Mouse (Mus musculus) intestine, embryonic 16.5 days (tissue): ENCODE measurements at regions not wholly inside any gene's neighbourhood (a gene's known extent, or its start where the extent isn't known, plus 50 kb on each side); places are given as distances from the start of the nearest gene placed in this dataset.

Experiments
- ATAC-seq: fragments of 200-750 bp; cut with Nextera tagmentation; 2 replicates; pipeline ENCODE4 v1.8.0; 2017; ENCODE audit warnings: moderate TSS enrichment, moderate library complexity
- H3K27ac ChIP-seq: fragments of 300-500 bp; sonication (generic); 2 replicates; pipeline ENCODE4 v1.5.1; 2014; ENCODE audit warnings: mild to moderate bottlenecking, low read length
- H3K27me3 ChIP-seq: fragments of 300-500 bp; sonication (generic); replicated peaks from 2 replicates; pipeline ENCODE4 v1.6.1; 2014; ENCODE audit warnings: low read length, control low read depth, mixed read lengths; ENCODE audit not compliant: control insufficient read depth, insufficient read depth
- H3K36me3 ChIP-seq: fragments of 300-500 bp; sonication (generic); 2 replicates; pipeline ENCODE4 v1.6.1; 2014; ENCODE audit warnings: low read length, control low read depth; ENCODE audit not compliant: control insufficient read depth, insufficient read depth
- H3K4me1 ChIP-seq: fragments of 300-500 bp; sonication (generic); 2 replicates; pipeline ENCODE4 v1.6.1; 2014; ENCODE audit warnings: low read length, control low read depth, mixed read lengths; ENCODE audit not compliant: control insufficient read depth, insufficient read depth
- H3K4me2 ChIP-seq: fragments of 300-500 bp; sonication (generic); 2 replicates; pipeline ENCODE4 v1.6.1; 2014; ENCODE audit warnings: low read depth, low read length, control low read depth
- H3K4me3 ChIP-seq: fragments of 300-500 bp; sonication (generic); 2 replicates; pipeline ENCODE4 v1.5.1; 2014; ENCODE audit warnings: mild to moderate bottlenecking, low read length
- H3K9ac ChIP-seq: fragments of 300-500 bp; sonication (generic); 2 replicates; pipeline ENCODE4 v1.6.1; 2014; ENCODE audit warnings: low read depth, low read length
- H3K9me3 ChIP-seq: fragments of 300-500 bp; sonication (generic); 2 replicates; pipeline ENCODE4 v1.6.1; 2016; ENCODE audit warnings: low read length, control low read depth; ENCODE audit not compliant: control insufficient read depth
- WGBS: fragments of 180-500 bp; shearing (Covaris S2); extraction: QIAGEN DNeasy Blood & Tissue Kit; methylation state at CpG from one replicate; pipeline ENCODE4 v1.1.7; 2014; 5-methylcytosine and 5-hydroxymethylcytosine counted together

- Histone ChIP-seq H3K27me3 (no peaks in the 10 kb centered on the region), H3K4me3 (no peak overlapping the region), H3K9ac (no peak overlapping the region), H3K4me2 (no peak overlapping the region), H3K9me3 (no peaks in the 10 kb centered on the region), H3K4me1 (peaks cover 14% of the 10 kb centered on the region), H3K27ac (no peak overlapping the region), H3K36me3 (no peaks in the 10 kb centered on the region)
- peak; percentile 55; the same call in 1 of the 2 replicates for ATAC-seq
- 50% methylated on average over 25 of the region's 25 CpGs for WGBS
Measured at GRCm38 (mm10) chr1:90335001-90335747, 131.4 kb downstream of the Ackr3 start.

GRCm38 (mm10) chr1:90337876-90338316 lies 134.1 kb downstream of the Ackr3 start:
- ATAC-seq, result no peak
- Histone ChIP-seq H3K9ac (no peak overlapping the region), H3K36me3 (no peaks in the 10 kb centered on the region), H3K27ac (no peak overlapping the region), H3K4me1 (peaks cover 14% of the 10 kb centered on the region), H3K4me3 (no peak overlapping the region), H3K9me3 (no peaks in the 10 kb centered on the region), H3K4me2 (no peak overlapping the region), H3K27me3 (no peaks in the 10 kb centered on the region)
- WGBS, result 57% methylated on average over 12 of the region's 12 CpGs

- Histone ChIP-seq H3K36me3 (no peaks in the 10 kb centered on the region), H3K9me3 (no peaks in the 10 kb centered on the region), H3K4me3 (no peak overlapping the region), H3K27me3 (no peaks in the 10 kb centered on the region), H3K9ac (no peak overlapping the region), H3K4me1 (peaks cover 3% of the 10 kb centered on the region; the same call in 1 of the 2 replicates), H3K27ac (no peak overlapping the region), H3K4me2 (no peak overlapping the region)
- 34% methylated on average over 1 of the region's 1 CpGs for WGBS
- no peak for ATAC-seq
Measured at GRCm38 (mm10) chr1:90342346-90342745, 138.6 kb downstream of the Ackr3 start.

GRCm38 (mm10) chr1:90343492-90343891 lies 139.7 kb downstream of the Ackr3 start:
- no peak overlapping the region for H3K4me3 ChIP-seq
- no peaks in the 10 kb centered on the region for H3K36me3 ChIP-seq
- no peaks in the 10 kb centered on the region for H3K27me3 ChIP-seq
- no peak overlapping the region for H3K9ac ChIP-seq
- no peak for ATAC-seq
- H3K4me2 ChIP-seq, result no peak overlapping the region
- H3K4me1 ChIP-seq, result no peaks in the 10 kb centered on the region
- no peak overlapping the region for H3K27ac ChIP-seq
- H3K9me3 ChIP-seq, result no peaks in the 10 kb centered on the region
- 59% methylated on average over 2 of the region's 2 CpGs for WGBS

- H3K9ac ChIP-seq, result no peak overlapping the region
- no peaks in the 10 kb centered on the region for H3K9me3 ChIP-seq
- H3K36me3 ChIP-seq, result no peaks in the 10 kb centered on the region
- no peak overlapping the region for H3K27ac ChIP-seq
- ATAC-seq, result no peak
- H3K4me1 ChIP-seq, result no peaks in the 10 kb centered on the region
- 59% methylated on average over 6 of the region's 6 CpGs for WGBS
- H3K27me3 ChIP-seq, result no peaks in the 10 kb centered on the region
- H3K4me2 ChIP-seq, result no peak overlapping the region
- no peak overlapping the region for H3K4me3 ChIP-seq
Measured at GRCm38 (mm10) chr1:90347032-90347431, 143.3 kb downstream of the Ackr3 start.

- no peaks in the 10 kb centered on the region for H3K36me3 ChIP-seq
Measured at GRCm38 (mm10) chr1:90349611-90350010, 145.8 kb downstream of the Ackr3 start.

GRCm38 (mm10) chr1:90353325-90353724 lies 149.5 kb downstream of the Ackr3 start:
- no peaks in the 10 kb centered on the region for H3K36me3 ChIP-seq
- 0 out of 2 replicates have a peak, but pooled peaks have one; percentile 26 for ATAC-seq
- no peak overlapping the region for H3K9ac ChIP-seq
- WGBS, result 21% methylated on average over 7 of the region's 7 CpGs
- H3K27ac ChIP-seq, result no peak overlapping the region
- peaks cover 6% of the 10 kb centered on the region for H3K4me1 ChIP-seq
- no peak overlapping the region for H3K4me3 ChIP-seq
- no peak overlapping the region for H3K4me2 ChIP-seq
- H3K27me3 ChIP-seq, result no peaks in the 10 kb centered on the region
- no peaks in the 10 kb centered on the region for H3K9me3 ChIP-seq

More at GRCm38 (mm10) chr1:90349611-90350010, 145.8 kb downstream of the Ackr3 start:
- 34% methylated on average over 6 of the region's 6 CpGs for WGBS
- H3K9ac ChIP-seq, result no peak overlapping the region
- no peaks in the 10 kb centered on the region for H3K27me3 ChIP-seq
- H3K4me3 ChIP-seq, result no peak overlapping the region
- H3K9me3 ChIP-seq, result no peaks in the 10 kb centered on the region
- H3K27ac ChIP-seq, result no peak overlapping the region
- peaks cover 6% of the 10 kb centered on the region for H3K4me1 ChIP-seq
- no peak overlapping the region for H3K4me2 ChIP-seq
- no peak for ATAC-seq

- Histone ChIP-seq H3K9me3 (no peaks in the 10 kb centered on the region), H3K4me1 (peaks cover 6% of the 10 kb centered on the region), H3K36me3 (no peaks in the 10 kb centered on the region), H3K9ac (no peak overlapping the region), H3K4me2 (no peak overlapping the region), H3K4me3 (no peak overlapping the region), H3K27ac (no peak overlapping the region), H3K27me3 (no peaks in the 10 kb centered on the region)
- 82% methylated on average over 3 of the region's 3 CpGs for WGBS
- ATAC-seq, result no peak
Measured at GRCm38 (mm10) chr1:90356567-90356966, 152.8 kb downstream of the Ackr3 start.

GRCm38 (mm10) chr1:90357391-90357790 lies 153.6 kb downstream of the Ackr3 start:
- no peaks in the 10 kb centered on the region for H3K36me3 ChIP-seq
- no peaks in the 10 kb centered on the region for H3K27me3 ChIP-seq
- no peak overlapping the region for H3K4me2 ChIP-seq
- ATAC-seq, result no peak
- peaks cover 4% of the 10 kb centered on the region for H3K4me1 ChIP-seq
- H3K4me3 ChIP-seq, result no peak overlapping the region
- no peak overlapping the region for H3K27ac ChIP-seq
- no peaks in the 10 kb centered on the region for H3K9me3 ChIP-seq
- no peak overlapping the region for H3K9ac ChIP-seq

- no peak overlapping the region for H3K4me3 ChIP-seq
- no peaks in the 10 kb centered on the region for H3K36me3 ChIP-seq
- ATAC-seq, result no peak
- H3K4me1 ChIP-seq, result no peaks in the 10 kb centered on the region
- 68% methylated on average over 2 of the region's 2 CpGs for WGBS
- no peak overlapping the region for H3K9ac ChIP-seq
- H3K4me2 ChIP-seq, result no peak overlapping the region
- H3K27ac ChIP-seq, result no peak overlapping the region
- no peaks in the 10 kb centered on the region for H3K27me3 ChIP-seq
- no peaks in the 10 kb centered on the region for H3K9me3 ChIP-seq
Measured at GRCm38 (mm10) chr1:90358971-90359370, 155.2 kb downstream of the Ackr3 start.
